Mouse (Mus musculus) retina, postnatal 1 day (tissue): ENCODE results near the gene N6amt1.

Source experiments
- DNase-seq: peaks from one replicate; pipeline ENCODE4 v3.0.0-alpha.2; 2012

Gene N6amt1

GRCm38 (mm10) chr16:87354075-87354583 is at the start of gene N6amt1:
Gene N6amt1 (plus strand): TSS chr16:87354185.
- DNase-seq: peak; percentile 96

DNA sequence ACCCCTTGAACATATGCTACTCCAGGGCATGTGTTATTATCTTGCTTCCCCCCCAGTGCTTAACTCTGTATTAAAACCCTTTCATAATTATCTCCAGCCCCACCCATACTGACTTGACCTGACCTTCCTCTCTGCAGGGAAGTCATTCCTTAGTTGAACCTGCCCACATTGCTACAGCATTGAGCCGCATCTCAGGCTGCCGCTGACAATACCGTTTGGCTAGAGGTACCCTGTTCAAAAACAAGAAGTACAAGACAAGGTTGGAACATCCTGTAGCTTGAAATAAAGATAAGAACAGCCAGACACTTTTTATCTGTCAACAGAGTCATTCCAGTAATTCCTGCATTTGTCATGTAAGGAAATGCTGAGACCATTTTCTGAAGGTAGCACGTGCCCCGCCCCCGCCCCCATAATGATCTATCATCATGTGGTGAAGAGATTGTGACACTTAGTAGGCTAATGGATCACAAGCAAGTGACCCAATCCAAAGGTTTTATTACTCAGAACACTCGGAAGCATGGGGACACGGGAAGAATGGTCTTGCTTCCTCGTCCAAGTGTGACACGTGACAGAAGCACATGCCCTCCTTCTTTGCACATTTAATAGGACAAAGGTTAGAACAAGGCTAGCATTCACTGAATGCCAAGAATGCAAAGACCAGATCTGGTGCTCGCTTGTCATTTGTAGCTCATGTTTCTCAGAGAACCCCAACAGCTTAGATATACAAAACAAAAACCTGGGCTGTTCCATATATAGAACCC is 48.6 kb upstream of the N6amt1 start:
- DNase-seq: no peak

- no peak for DNase-seq
Measured at GRCm38 (mm10) chr16:87307109-87307735, 46.8 kb upstream of the N6amt1 start.

GRCm38 (mm10) chr16:87310659-87311058 is 43.3 kb upstream of the N6amt1 start:
- no peak for DNase-seq

- DNase-seq: peak; percentile 7
Measured at GRCm38 (mm10) chr16:87318200-87318811, 35.7 kb upstream of the N6amt1 start.

GRCm38 (mm10) chr16:87318998-87319397 is 35.0 kb upstream of the N6amt1 start:
- DNase-seq: no peak

- peak; percentile 3 for DNase-seq
Measured at GRCm38 (mm10) chr16:87319541-87320251, 34.3 kb upstream of the N6amt1 start.

DNA sequence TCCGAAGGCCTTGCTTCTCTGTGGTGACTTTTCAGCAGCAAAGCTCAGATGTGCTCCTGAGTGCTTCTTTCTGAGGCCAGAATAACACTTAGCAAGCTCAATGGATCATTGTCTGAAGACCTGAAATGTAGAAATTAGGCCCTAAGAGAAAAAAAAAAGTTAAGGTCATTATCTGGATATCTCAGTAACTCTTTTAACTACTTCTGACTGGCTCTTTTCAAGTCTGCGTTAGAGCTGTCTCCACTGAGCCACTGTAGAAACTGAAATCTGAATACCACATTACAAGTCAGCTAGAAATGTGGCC is 33.8 kb upstream of the N6amt1 start:
- DNase-seq: peak; percentile 31

GRCm38 (mm10) chr16:87324571-87324970 is 29.4 kb upstream of the N6amt1 start:
- no peak for DNase-seq

GRCm38 (mm10) chr16:87329986-87330385 is 24.0 kb upstream of the N6amt1 start:
- no peak for DNase-seq

GRCm38 (mm10) chr16:87334756-87335155 is 19.2 kb upstream of the N6amt1 start:
- no peak for DNase-seq

GRCm38 (mm10) chr16:87341043-87341572 is 12.9 kb upstream of the N6amt1 start:
- DNase-seq: no peak

DNA sequence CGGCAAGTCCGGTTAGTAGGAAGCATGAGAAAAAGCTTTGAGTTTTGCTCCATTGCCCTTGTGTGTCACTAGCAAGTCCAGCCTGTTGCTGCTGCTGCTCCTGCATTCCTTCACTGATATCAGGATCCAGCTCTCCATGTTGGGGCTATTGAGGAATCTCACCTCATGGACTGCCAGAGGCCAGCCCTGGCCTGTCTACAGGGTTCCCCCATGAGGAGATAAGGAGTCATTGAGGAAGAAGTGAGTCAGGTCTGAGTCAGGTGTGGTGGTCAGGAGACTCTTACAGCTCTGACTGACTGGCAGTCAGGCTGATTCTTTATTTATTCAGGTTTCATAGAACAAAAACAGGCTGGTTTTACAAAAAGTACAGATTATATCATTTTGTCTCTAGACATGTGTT is 5.9 kb upstream of the N6amt1 start:
- no peak for DNase-seq

- no peak for DNase-seq
Measured at GRCm38 (mm10) chr16:87351386-87352105, 2.4 kb upstream of the N6amt1 start.

- no peak for DNase-seq
Measured at GRCm38 (mm10) chr16:87353605-87354004, 380 bp upstream of the N6amt1 start.

GRCm38 (mm10) chr16:87354748-87355147 is 763 bp downstream of the N6amt1 start:
- no peak for DNase-seq

- no peak for DNase-seq
Measured at GRCm38 (mm10) chr16:87360096-87360495, 6.1 kb downstream of the N6amt1 start.

GRCm38 (mm10) chr16:87364231-87364630 is 10.2 kb downstream of the N6amt1 start:
- DNase-seq: no peak

GRCm38 (mm10) chr16:87366035-87366434 is 12.1 kb downstream of the N6amt1 start:
- no peak for DNase-seq

DNA sequence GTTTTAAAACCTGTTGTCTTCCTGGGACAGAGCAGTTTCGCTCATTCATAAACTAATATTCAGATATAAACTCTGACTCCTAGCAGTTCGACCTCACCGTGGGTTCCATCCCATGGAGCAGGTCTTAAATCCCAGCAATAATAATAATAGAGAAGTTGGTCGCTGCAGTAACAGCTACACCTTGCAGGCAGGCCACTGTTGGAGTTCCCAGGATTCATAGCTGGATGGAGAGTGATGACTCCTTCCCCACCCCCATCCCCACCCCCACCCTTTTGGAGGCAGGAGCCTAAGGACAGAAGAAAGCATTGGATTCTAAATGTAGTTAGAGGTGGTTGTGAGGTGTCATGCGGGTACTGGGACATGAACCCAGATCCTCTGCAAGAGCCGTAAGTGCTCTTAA is 12.5 kb downstream of the N6amt1 start:
- DNase-seq: no peak

GRCm38 (mm10) chr16:87382996-87383395 is 29.0 kb downstream of the N6amt1 start:
- no peak for DNase-seq

DNA sequence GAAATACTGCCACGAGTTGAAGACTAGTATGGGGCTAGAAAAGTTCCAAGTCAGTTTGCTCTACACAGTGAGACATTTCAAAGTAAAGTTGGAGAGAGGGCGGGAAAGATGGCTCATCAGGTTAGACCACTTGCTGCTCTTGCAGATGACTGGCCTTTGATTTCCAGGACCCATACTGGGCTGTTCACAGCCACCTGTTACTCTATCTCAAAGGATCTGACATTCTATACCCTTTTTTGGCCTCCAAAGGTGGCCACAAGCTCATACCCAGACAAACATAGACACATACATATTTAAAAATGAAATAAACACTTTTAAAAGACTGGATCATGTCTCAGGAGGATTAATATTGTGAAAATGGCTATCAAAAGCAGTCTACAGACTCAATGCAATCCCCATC is 30.4 kb downstream of the N6amt1 start:
- no peak for DNase-seq
